Mouse (Mus musculus) thymus, postnatal 0 days (tissue): ENCODE results near the gene Olfr810. TPM values are rescaled to one million over a fixed set of nuclear protein-coding genes. Genes with fewer than 3 reads are reported as not detected.

Experiments used
- DNase-seq: peaks from one replicate; pipeline ENCODE4 v3.0.0-alpha.2; 2015; ENCODE audit warnings: low spot score
- polyA plus RNA-seq: library from polyadenylated mRNA; unstranded; fragments of >200 nt; fragmentation: Nextera tagmentation; extraction: Ambion mirVana; gene quantifications from 2 replicates; pipeline ENCODE4 v1.2.1, GENCODE M21; 2015

Olfr810 gene
- polyA plus RNA-seq, result not detected in 2 replicates

GRCm38 (mm10) chr10:129794817-129795216 is at the start of gene Olfr810:
TSS of gene Olfr810 (minus strand) at chr10:129794917.
- DNase-seq, result no peak

- no peak for DNase-seq
These were observed 9.6 kb upstream of the Olfr810 start, which contains the start of gene Olfr811 for GRCm38 (mm10) chr10:129804296-129804695. TSS of gene Olfr811 (minus strand) at chr10:129804396.

GRCm38 (mm10) chr10:129778123-129778522 is 16.6 kb downstream of the Olfr810 start:
- no peak for DNase-seq

- no peak for DNase-seq
These were observed 20.4 kb downstream of the Olfr810 start, which contains the start of gene Olfr809 for GRCm38 (mm10) chr10:129774338-129774737. TSS of gene Olfr809 (plus strand) at chr10:129774638.

- no peak for DNase-seq
These were observed 29.5 kb downstream of the Olfr810 start, which contains the start of gene Olfr808 for GRCm38 (mm10) chr10:129765182-129765581. TSS of gene Olfr808 (plus strand) at chr10:129765482.

- no peak for DNase-seq
These were observed 37.0 kb downstream of the Olfr810 start, which contains the start of gene Olfr807 for GRCm38 (mm10) chr10:129757693-129758092. TSS of gene Olfr807 (minus strand) at chr10:129757793.

- no peak for DNase-seq
These were observed 52.9 kb downstream of the Olfr810 start, which contains the start of gene Olfr806 for GRCm38 (mm10) chr10:129741821-129742220. TSS of gene Olfr806 (minus strand) at chr10:129741921.

Other genes starting within 250 kb of the Olfr810 start
- not detected in 2 replicates for gene Olfr794, start 227.3 kb downstream of the Olfr810 start, polyA plus RNA-seq
- not detected in 2 replicates for gene Olfr796, start 182.3 kb downstream of the Olfr810 start, polyA plus RNA-seq
- not detected in 2 replicates for gene Olfr798, start 167.0 kb downstream of the Olfr810 start, polyA plus RNA-seq
- gene Olfr799, start 157.4 kb downstream of the Olfr810 start, polyA plus RNA-seq, result not detected in 2 replicates
- not detected in 2 replicates for gene Olfr800, start 137.2 kb downstream of the Olfr810 start, polyA plus RNA-seq
- gene Olfr801, start 121.1 kb downstream of the Olfr810 start, polyA plus RNA-seq, result not detected in 2 replicates
- gene Olfr802, start 106.7 kb downstream of the Olfr810 start, polyA plus RNA-seq, result 0.05 and 0.09 TPM in 2 replicates
- not detected in 2 replicates for gene Olfr803, start 100.6 kb downstream of the Olfr810 start, polyA plus RNA-seq
- gene Olfr804, start 91.7 kb downstream of the Olfr810 start, polyA plus RNA-seq, result not detected in 2 replicates
- not detected in 2 replicates for gene Olfr805, start 65.5 kb downstream of the Olfr810 start, polyA plus RNA-seq
- gene Olfr806, start 53.0 kb downstream of the Olfr810 start, polyA plus RNA-seq, result not detected in 2 replicates
- not detected in 2 replicates for gene Olfr807, start 37.1 kb downstream of the Olfr810 start, polyA plus RNA-seq
- not detected in 2 replicates for gene Olfr808, start 29.4 kb downstream of the Olfr810 start, polyA plus RNA-seq
- not detected in 2 replicates for gene Olfr809, start 20.3 kb downstream of the Olfr810 start, polyA plus RNA-seq
- not detected in 2 replicates for gene Olfr811, start 9.5 kb upstream of the Olfr810 start, polyA plus RNA-seq
- gene Olfr812, start 51.2 kb upstream of the Olfr810 start, polyA plus RNA-seq, result not detected in 2 replicates
- not detected in 2 replicates for gene Olfr813, start 60.5 kb upstream of the Olfr810 start, polyA plus RNA-seq
- gene Olfr814, start 84.9 kb upstream of the Olfr810 start, polyA plus RNA-seq, result not detected in 2 replicates
- not detected in 2 replicates for gene Olfr815, start 111.0 kb upstream of the Olfr810 start, polyA plus RNA-seq
- not detected in 2 replicates for gene Olfr816, start 120.7 kb upstream of the Olfr810 start, polyA plus RNA-seq
- gene Olfr818, start 154.2 kb upstream of the Olfr810 start, polyA plus RNA-seq, result not detected in 2 replicates
- not detected in 2 replicates for gene Olfr819, start 172.3 kb upstream of the Olfr810 start, polyA plus RNA-seq
- not detected in 2 replicates for gene Olfr247, start 181.2 kb upstream of the Olfr810 start, polyA plus RNA-seq
- gene Gm10310, start 190.1 kb upstream of the Olfr810 start, polyA plus RNA-seq, result not detected in 2 replicates
- gene Olfr820, start 217.7 kb upstream of the Olfr810 start, polyA plus RNA-seq, result not detected in 2 replicates
- not detected in 2 replicates for gene Olfr821, start 235.4 kb upstream of the Olfr810 start, polyA plus RNA-seq